Mouse (Mus musculus) T-helper 2 cell (primary cell): ENCODE measurements around the gene Myocos.

Experiments
- in situ Hi-C: fragments of 300-600 bp; cut with MboI, MseI; formaldehyde crosslinking; loops from one replicate; pipeline ENCODE4 v1.15.1; 2025; ENCODE audit warnings: high pct_unique_total_duplicates

Gene Myocos

GRCm38 (mm10) chr1:162620487-162620886 lies 37.5 kb downstream of the Myocos start:
- in situ Hi-C loops, result no loop called here

- in situ Hi-C loops, result no loop called here
These were observed 42.5 kb downstream of the Myocos start for GRCm38 (mm10) chr1:162615511-162615910.

GRCm38 (mm10) chr1:162611191-162611590 lies 46.8 kb downstream of the Myocos start:
- in situ Hi-C loops, result no loop called here

GRCm38 (mm10) chr1:162609633-162610250 lies 48.3 kb downstream of the Myocos start:
- in situ Hi-C loops, result no loop called here

- in situ Hi-C loops, result no loop called here
These were observed 49.9 kb downstream of the Myocos start for GRCm38 (mm10) chr1:162608127-162608526.

GRCm38 (mm10) chr1:162601288-162601687 lies 56.7 kb downstream of the Myocos start:
- in situ Hi-C loops, result no loop called here

GRCm38 (mm10) chr1:162599617-162600016 lies 58.4 kb downstream of the Myocos start:
- in situ Hi-C loops, result loop anchor here (5.0 kb wide), 1 partner anchor 63 kb away; no protein-coding TSS in a partner anchor

GRCm38 (mm10) chr1:162597379-162598102 lies 60.5 kb downstream of the Myocos start:
- in situ Hi-C loops, result loop anchor here (5.0 kb wide), 1 partner anchor 65 kb away; no protein-coding TSS in a partner anchor
